Mouse (Mus musculus) gastrocnemius, postnatal 10 days (tissue): ENCODE measurements around the gene Dpy19l3. TPM values are rescaled to one million over a fixed set of nuclear protein-coding genes. Genes with fewer than 3 reads are reported as not detected.

ENCODE experiments used
- DNase-seq: peaks from one replicate; pipeline ENCODE4 v3.0.0; 2021; ENCODE audit warnings: mixed read lengths
- total RNA-seq, 2 experiments: library from RNA; stranded (reverse); gene quantifications; 2 replicates each; pipeline ENCODE4 v1.2.3; 2021

Gene Dpy19l3
- total RNA-seq, 2 experiments from 2014 or later = 9.7 to 15.8 TPM

DNA sequence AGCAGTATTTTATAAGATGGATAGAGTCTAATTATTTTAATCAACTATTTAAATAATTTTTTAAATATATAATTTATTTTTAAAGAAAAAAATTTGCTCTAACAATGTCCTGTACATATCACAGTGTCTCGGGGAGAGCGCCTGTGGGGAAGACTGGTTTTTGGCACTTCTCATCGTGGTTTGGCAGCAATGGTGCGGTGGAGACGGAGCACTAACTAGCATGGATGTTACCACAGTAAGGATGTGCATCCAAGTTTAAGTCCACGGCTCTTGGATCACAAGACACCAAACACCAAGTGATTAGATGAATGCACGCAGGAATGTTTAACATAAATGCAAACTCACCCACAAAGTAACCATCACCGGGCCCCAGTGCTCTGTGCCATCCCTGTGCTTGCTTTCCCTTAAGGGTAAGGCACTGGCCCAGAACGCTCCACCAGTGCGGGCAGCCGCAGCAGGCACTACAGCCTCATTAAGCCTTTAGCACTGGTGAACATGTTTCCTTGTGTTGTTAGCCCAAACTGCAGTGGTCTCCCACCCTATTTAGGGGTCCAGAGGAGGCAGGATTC is 65.4 kb downstream of the Dpy19l3 start:
- no peak for DNase-seq

DNA sequence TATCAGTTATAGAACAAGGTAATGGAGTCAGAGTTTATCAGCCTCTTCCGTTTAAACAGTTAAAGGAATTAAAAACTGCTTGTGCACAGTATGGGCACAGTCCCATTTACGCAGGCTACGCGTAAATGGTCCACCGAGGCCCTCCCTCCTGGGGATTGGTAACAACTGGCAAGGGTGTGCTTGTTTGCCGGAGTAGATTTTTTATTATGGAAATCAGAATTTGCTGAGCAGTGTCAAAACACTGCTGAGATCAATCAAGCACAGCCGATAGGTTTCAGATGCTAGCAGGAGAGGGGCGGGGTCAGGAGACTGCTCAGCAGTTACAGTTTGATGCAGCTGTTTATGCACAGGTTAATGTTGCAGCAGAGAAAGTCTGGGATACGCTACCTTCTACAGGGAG is 66.0 kb downstream of the Dpy19l3 start:
- DNase-seq = no peak

DNA sequence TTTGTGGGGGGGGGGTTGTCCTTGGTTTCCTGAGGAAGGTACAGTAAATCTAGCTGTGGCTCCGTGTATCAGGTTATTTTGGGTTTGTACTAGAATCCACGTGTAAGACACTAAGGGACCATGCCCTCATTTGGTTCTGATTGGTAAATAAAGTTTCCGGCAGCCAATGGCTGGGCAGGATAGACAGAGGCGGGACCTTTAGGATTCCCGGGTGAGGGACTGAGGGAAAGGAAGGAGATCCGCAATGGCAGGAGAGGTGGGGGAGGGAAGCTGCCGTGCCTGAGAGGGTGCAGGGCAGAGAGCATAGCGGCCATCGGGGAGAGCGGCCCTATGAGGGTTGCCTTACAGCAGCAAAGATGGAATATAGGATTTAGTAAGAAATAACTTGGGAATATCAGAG is 67.0 kb downstream of the Dpy19l3 start:
- DNase-seq = peak; percentile 27

GRCm38 (mm10) chr7:35686756-35687155 is 67.5 kb downstream of the Dpy19l3 start:
- peak; percentile 75 for DNase-seq

- peak; percentile 22 for DNase-seq
Observed at GRCm38 (mm10) chr7:35686216-35686615, 68.0 kb downstream of the Dpy19l3 start.

DNA sequence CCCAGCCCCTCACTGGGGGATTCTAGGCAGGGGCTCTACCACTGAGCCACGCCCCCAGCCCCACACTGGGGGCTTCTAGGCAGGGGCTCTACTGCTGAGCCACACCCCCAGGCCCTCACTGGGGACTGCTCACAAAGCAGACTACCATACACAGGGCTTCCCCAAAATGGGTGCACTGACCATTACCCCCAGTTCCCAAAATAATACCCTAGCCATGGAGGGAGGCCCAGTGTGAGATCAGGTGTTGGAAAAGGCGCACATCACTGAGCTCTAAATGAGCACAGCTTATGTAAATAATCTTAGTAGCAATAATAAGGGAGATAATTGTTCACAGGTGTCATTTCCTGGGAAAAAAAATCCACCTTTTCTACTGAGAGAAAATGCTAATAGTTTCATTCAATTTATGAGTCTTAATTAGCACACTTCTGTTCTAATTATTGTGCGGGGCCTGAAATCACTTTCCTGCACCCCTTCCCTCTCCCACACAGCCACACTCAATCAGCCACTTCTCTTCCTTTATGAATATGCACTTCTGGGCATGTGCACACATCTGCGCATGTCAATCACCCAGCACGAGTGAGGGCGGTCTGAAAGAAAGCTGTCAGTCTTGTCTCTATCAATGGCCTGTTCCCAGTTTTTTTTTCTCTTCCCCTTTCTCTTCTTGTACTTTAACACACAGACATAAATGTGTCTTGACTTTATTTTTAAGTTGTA is 70.7 kb downstream of the Dpy19l3 start:
- no peak for DNase-seq

GRCm38 (mm10) chr7:35681559-35681958 is 72.7 kb downstream of the Dpy19l3 start:
- DNase-seq = no peak

- no peak for DNase-seq
Observed at GRCm38 (mm10) chr7:35678976-35679375, 75.3 kb downstream of the Dpy19l3 start.

- DNase-seq = no peak
Observed at GRCm38 (mm10) chr7:35668066-35669041, 85.9 kb downstream of the Dpy19l3 start.

- DNase-seq = no peak
Observed at GRCm38 (mm10) chr7:35663790-35664376, 90.4 kb downstream of the Dpy19l3 start.

GRCm38 (mm10) chr7:35659173-35659572 is 95.1 kb downstream of the Dpy19l3 start:
- peak; percentile 44 for DNase-seq

- no peak for DNase-seq
Observed at GRCm38 (mm10) chr7:35657829-35658228, 96.4 kb downstream of the Dpy19l3 start.

DNA sequence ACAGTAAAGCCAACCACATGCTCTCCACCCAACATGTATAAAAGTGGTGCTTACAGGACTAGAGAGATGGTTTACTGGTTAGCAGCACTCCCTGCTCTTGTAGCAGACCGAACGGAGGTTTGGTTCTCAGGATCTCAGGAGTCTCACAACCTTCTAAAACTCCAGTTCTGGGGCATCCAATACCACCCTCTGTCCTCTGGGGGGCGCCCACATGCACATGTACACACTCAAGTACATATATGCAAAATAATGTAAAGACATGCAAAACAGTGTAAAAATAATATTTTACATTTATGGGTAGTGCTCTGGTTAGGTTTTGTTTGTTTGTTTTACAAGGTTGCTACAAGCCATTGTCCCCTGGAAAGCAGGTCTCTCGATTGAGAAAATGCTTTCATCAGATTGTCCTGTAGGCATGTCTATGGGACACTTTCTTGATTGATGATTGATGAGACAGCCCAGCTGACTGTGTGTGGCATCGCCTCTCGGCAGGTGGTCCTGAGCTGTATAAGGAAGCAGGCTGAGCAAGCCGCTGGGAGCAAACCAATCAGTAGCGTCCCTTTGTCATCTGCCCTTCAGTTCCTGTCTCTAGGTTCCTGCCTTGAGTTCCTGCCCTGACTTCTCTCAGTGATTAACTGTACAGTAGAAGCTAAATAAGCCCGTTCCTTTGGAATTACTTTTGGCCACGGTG is 102.5 kb downstream of the Dpy19l3 start:
- DNase-seq = no peak

- DNase-seq = peak; percentile 29
Observed at GRCm38 (mm10) chr7:35650716-35651410, 103.4 kb downstream of the Dpy19l3 start.

DNA sequence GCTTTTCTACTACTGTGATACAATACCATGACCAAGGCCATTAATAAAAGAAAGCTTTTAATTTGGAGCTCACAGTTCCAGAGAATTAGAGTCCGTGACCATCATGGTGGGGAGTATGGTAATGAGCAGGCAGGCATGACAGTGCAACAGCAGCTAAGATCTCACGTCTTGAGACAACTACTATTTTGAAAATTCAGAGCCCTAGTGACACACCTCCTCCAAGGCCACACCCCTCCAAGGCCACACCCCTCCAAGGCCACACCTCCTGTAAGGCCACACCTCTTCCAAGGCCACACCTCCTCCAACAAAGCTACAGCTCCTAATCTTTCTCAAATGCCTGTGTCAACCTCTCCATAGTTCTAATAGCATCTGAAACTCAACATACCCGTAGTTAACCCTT is 105.2 kb downstream of the Dpy19l3 start:
- DNase-seq = peak; percentile 48

DNA sequence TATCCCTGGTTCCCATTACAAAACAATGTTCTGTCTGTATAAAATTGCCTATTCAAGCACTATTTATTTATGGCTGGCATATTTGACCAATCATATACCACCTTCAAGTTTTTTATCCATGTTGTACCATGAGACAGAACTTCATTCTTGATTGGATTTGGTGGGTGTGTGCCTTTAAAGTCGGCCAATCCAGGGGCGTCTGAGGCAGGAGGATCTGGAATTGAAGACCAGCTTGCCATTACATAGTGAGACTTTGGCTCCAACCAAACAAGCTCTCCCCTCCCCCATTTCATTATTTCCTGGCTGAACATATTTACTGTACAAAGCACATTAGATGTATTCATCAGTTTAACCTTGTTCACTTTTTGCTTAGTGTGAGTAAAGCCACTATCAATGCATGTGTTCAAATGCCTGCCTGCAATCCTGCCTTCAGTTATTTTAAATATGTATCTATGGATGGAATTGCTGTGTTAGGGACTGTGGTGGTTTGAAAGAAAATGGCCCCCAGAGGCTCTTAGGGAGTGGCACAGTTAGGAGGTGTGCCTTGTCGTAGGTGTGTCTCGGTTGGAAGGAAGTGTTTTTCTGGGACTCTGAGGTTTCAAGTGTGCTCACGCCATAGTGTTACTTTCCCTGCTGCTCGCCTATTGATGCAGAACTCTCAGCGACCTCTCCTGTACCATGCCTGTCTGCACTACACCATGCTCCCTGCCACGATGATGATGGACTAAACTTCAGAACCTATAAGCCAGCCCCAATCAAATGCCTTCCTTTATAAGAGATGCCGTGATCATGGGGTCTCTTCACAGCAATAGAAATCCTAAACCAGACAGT is 105.8 kb downstream of the Dpy19l3 start:
- no peak for DNase-seq

GRCm38 (mm10) chr7:35647101-35647698 is 107.1 kb downstream of the Dpy19l3 start, which contains the start of gene Pdcd5:
TSS of gene Pdcd5 (minus strand) at chr7:35647521.
- DNase-seq = peak; percentile 99

DNA sequence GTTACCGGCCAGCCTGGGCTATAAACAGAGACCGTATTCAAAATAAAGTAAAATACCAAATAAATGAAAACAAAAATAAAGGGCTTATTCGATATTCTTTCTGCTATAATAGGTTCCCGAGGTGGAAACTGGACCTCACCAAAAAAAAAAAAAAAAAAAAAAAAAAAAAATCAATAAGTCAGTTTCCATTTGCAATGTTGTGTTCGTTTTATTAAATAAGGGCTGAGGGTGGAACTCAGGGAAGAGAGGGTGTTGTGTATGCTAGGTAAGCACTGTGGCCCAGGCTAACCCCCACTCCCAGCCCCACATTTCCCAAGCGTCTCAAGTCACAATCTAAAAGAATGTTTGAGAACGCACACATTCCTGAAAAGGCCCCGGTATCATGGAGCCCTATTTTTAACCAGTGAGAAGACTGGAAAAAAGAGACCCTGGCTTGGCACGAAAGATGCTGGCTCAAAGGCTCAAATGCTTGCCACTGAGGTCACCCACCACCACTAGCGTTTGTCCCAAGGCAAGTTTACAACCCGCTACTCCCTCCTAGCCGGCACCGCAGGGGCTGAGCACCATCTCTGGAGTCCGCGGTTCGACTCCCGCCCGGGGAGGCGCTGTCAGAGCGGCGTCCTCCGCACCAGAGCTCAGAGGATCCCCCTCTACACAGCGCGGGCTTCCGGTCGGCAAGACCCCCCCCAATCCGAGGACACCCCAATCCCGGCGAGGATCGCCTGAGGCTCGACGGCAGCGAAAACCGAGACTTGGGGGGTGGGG is 107.8 kb downstream of the Dpy19l3 start:
- peak; percentile 39 for DNase-seq

DNA sequence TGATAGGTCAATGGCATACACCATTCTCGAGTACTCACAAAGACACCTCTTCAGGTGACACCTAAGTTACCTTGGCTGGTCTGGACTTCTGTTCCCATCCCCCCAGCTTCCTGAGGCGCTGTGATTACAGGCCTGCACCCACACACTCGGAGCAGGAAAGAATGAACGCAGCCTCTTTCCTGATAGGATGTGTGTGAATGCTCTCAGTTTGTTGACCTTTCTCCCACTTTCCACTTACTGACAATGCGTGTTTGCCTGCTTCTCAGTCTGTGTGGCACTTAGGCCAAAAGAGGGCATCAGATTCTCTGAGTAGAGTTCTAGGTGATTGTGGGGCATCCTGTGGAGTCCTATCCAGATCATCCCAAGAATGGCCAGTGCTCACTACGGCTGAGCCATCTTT is 114.2 kb downstream of the Dpy19l3 start:
- DNase-seq = no peak
